Mouse (Mus musculus): ENCODE results near the gene Aqp6.

- TF ChIP-seq GATA1 (IDR thresholded peaks at IDR 0.05; ENCODE audit: low read length) (no peak), TAL1 (IDR thresholded peaks at IDR 0.05; ENCODE audit: low read length) (no peak)
Observed at GRCm38 (mm10) chr15:99596841-99597240, 4.4 kb upstream of the Aqp6 start.
